Mouse (Mus musculus) C2C12 (cell line): Measurements from ENCODE around the gene Bcar3.

Experiments
- CEBPB ChIP-seq: IDR thresholded peaks from one replicate; pipeline ENCODE4 v1.6.1; 2011; ENCODE audit warnings: low read depth, mild to moderate bottlenecking, control low read depth, moderate library complexity
- CTCF ChIP-seq: IDR thresholded peaks from one replicate; pipeline ENCODE4 v1.5.1; 2011; ENCODE audit not compliant: control insufficient read depth, insufficient read depth, insufficient read length
- MAX ChIP-seq: IDR thresholded peaks from one replicate; pipeline ENCODE4 v1.6.1; 2011; ENCODE audit warnings: mild to moderate bottlenecking, control low read depth
- MYOD1 ChIP-seq: IDR thresholded peaks from one replicate; pipeline ENCODE4 v1.6.1; 2011; ENCODE audit warnings: low read depth; ENCODE audit not compliant: control insufficient read depth, insufficient read length

DNA sequence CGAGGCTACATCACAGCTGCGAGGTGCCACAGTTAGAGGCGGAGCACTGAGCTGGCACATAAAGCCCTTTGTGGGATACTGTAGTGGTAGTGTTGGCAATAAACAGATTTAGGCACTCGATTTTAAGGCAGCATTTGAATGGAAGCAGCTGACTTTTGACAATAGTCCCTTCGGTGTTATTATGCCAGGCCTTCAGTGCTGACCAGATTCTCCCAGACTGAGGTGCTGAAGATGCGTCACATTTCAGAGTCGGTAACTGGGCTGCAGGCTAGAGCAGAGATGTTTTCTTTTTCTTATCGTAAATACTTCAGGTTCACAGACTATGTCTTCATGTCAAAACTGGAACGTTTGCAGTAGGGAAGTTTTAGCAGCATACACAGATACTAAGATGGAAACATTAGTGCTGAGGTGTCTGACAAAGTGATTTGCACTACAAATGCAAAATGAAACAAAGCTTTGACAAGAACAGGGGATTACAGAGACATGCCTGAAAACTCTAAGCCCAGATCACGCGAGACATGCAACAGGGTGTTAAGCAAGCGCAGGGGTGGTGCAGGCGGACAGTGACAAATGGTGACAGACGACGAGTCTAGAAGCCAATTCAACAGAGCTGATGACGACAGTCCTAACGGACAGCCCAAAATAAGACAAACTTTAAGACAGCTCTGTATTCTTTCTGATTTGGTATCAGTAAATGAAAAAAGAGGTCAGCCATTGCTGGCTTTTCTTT is 246.2 kb downstream of the Bcar3 start:
- TF ChIP-seq CTCF (no peak), MYOD1 (no peak), CEBPB (no peak), MAX (no peak)
